Mouse (Mus musculus) CH12.LX (cell line): ENCODE results near the gene Mlph.

Experiments used
- CTCF ChIP-seq, 2 experiments: IDR thresholded peaks in 1 of 2; conservative IDR thresholded peaks in 1 of 2; 2 replicates each; pipeline ENCODE4 v1.5.1; 2011 to 2012; ENCODE audit warnings: low read depth in 2 of 2, low read length in 2 of 2, improper control_type of control experiment in 1 of 2, inconsistent platforms in 1 of 2, mild to moderate bottlenecking in 1 of 2, moderate library complexity in 1 of 2
- E2F4 ChIP-seq: IDR thresholded peaks from 2 replicates; pipeline ENCODE4 v1.6.1; 2011; ENCODE audit warnings: low read depth, low read length, improper control_type of control experiment; ENCODE audit not compliant: insufficient replicate concordance
- EP300 ChIP-seq: IDR thresholded peaks from 2 replicates; pipeline ENCODE4 v1.6.1; 2011; ENCODE audit warnings: low read length, improper control_type of control experiment
- IRF4 ChIP-seq: IDR thresholded peaks from 2 replicates; pipeline ENCODE4 v1.6.1; 2014; ENCODE audit warnings: low read depth, mild to moderate bottlenecking, inconsistent platforms, low read length, improper control_type of control experiment
- MAZ ChIP-seq: IDR thresholded peaks from 2 replicates; pipeline ENCODE4 v1.6.1; 2012; ENCODE audit warnings: low read depth, mild to moderate bottlenecking, inconsistent platforms, low read length, improper control_type of control experiment, moderate library complexity
- MYC ChIP-seq: IDR thresholded peaks from 2 replicates; pipeline ENCODE4 v1.6.1; 2011; ENCODE audit warnings: low read depth, mild to moderate bottlenecking, improper control_type of control experiment, low read length
- NRF1 ChIP-seq: IDR thresholded peaks from 2 replicates; pipeline ENCODE4 v1.6.1; 2014; ENCODE audit warnings: low read depth, mild to moderate bottlenecking, inconsistent platforms, low read length, improper control_type of control experiment, moderate library complexity
- POLR2A ChIP-seq: IDR thresholded peaks from 2 replicates; pipeline ENCODE4 v1.6.1; 2011; ENCODE audit warnings: low read depth, mild to moderate bottlenecking, improper control_type of control experiment, low read length
- USF1 ChIP-seq: IDR thresholded peaks from 2 replicates; pipeline ENCODE4 v1.6.1; 2014; ENCODE audit warnings: low read depth, mild to moderate bottlenecking, inconsistent platforms, low read length, improper control_type of control experiment
- ZC3H11A ChIP-seq: IDR thresholded peaks from 2 replicates; pipeline ENCODE4 v1.6.1; 2012; ENCODE audit warnings: low read depth, mild to moderate bottlenecking, inconsistent platforms, low read length, improper control_type of control experiment

- TF ChIP-seq USF1 (no peak), MYC (no peak), POLR2A (no peak), CTCF (conservative IDR thresholded peaks at IDR 0.05 in 1 of 2, IDR thresholded peaks at IDR 0.05 in 1 of 2; ENCODE audit: low read depth in 2 of 2, low read length in 2 of 2) (no peak), IRF4 (no peak), MAZ (no peak), E2F4 (no peak), EP300 (no peak), NRF1 (no peak), ZC3H11A (no peak)
These were observed 34.4 kb downstream of the Mlph start for GRCm38 (mm10) chr1:90949309-90949708.
